Mouse (Mus musculus) fat pad, adult 2 months (tissue): Measurements from ENCODE around the gene 1700001O22Rik.

ENCODE experiments used
- DNase-seq: peaks from one replicate; pipeline ENCODE4 v3.0.0-alpha.2; 2011; ENCODE audit warnings: low read depth, low spot score; ENCODE audit errors: extremely low read depth

Gene 1700001O22Rik

DNA sequence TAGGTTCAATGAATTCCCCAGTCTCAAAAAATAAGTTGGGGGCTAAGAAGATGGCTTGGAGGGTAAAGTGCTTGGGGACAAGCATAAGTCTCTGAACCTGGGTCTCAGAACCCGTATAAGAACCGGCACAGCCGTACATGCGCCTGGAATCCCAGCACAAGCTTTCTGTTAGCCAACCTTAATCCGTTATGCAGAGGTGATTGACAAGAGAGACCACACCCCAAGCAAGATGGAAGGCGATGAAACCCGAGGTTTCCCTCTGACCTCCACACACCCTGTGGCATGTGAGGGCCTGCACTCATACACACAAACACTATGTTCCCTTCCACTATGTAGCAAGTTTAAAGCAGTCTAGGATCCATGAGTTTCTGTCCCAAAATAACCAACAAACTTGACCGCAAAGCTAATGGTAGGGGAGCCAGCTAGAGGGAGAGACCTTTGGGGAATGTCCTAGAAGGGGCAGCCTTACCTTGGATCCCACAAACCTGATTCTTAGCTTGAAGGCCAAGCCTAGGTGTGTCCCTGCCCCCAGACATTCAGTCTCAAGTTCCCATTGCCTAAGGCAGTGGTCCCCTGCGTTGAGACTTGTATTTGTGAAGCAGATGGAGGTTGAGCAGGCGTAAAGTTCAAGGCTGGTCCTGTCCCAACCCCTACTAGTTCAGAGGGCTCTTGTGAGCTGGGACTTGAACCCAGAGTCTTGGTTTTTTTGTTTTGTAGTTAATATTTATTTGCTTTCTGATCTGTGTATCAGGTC lies 46.3 kb downstream of the 1700001O22Rik start:
- DNase-seq = no peak

DNA sequence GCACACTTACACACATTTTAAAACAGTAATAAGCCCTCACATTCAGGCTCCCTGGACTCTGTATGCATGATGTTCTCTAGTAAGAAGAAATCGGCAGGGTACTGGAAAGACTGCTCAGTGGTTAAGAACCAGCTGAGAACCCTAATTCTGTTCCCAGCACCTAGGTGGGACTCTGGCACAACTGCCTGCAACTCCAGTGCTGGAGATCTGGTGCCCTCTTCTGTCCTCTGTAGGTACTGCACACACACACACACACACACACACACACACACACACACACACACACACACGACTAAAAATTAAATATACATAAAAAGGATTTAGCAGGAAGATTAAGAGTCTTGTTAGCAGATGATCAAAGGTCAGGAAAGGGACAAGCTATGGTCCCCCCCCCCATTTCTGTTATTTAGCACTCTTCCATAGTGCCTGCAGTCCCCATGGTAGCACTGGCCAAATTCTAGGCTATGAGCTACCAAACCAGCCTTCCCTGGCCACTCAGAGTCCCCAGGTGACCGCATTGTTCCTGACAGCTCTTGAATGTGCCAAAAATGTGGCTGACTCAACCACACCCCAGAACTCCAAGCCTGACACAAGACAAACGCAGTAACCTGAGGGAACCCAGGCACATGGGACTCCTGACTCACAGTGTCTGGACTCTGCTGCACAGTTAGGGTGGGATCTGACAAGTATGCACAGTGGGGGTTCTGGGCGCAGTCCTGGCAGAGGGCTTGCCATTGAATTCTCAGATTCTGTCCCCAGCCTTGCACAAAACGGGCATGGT lies 47.3 kb downstream of the 1700001O22Rik start:
- DNase-seq = no peak

DNA sequence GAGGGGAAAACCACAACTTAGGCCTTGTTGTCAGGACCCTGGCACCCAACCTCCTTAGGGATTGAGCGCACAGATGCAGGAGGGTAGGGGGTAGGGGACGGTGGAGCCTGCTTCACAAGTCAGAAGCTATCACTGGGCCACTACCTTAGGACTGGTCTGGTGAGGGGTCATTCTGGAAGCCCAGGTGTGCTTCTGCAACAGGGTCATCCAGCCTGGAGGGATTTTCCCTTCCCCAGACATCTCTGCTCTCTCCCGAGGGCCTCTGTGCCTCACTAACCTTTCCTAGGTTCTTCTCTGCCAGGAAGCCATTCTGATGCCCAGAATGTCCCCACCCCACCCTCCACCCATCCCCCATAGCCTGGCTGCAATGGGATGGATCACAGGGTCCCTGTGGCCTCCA lies 48.6 kb downstream of the 1700001O22Rik start:
- no peak for DNase-seq

DNA sequence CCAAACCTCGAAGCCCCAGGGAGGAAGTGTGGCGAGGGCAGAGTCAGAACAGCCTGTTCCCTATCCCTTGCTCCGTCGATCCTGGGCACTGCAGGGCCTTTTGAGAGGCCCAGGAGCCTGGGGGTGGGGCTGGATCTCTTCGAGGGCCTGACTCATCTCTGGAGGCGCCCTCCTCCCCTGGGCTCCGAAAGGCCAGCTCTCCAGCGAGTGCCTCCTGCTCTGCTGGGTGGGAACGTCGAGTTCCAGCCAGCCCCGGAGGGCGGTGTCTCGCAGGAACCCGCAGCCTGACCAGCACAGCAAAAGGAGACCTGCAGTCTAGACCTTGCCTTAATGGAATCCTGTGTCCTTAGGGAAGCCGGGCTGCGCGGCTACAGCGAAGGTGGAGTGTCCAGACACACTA lies 50.2 kb downstream of the 1700001O22Rik start:
- no peak for DNase-seq

DNA sequence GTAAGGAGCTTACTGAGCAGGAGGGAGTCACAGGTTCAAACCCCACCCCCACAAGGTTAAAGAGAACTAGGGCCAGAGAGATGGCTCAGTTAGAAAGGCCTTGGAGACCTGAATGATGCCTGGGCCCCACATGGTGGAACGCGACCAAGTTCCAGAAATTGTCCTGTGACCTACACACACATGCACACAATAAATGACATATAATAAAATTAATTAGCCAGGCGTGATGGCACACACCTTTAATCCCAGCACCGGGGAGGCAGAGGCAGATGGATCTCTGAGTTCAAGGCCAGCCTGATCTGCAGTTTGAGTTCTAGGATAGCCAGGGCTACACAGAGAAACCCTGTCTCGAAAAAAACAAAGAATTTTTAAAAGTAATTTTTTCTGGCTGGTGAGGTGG lies 51.0 kb downstream of the 1700001O22Rik start:
- DNase-seq = no peak

DNA sequence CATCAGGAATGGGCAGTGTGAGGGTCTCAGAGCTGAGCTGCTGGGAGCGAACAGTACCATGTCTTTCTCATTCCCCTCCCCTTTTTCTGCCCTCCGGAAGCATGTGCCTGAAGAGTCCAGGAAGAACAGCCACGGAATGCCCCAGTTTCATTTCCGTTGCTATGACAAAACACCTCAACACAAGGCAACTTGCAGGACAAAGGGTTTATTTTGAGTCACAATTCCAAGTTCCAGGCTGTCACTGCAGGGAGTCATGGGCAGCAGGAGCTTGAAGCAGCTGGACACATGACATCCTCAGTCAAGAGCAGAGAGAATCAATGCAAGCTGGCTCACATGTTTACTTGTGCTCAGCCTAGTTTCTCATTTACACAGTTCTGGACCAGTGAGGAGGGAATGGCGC lies 53.4 kb downstream of the 1700001O22Rik start:
- DNase-seq = no peak

DNA sequence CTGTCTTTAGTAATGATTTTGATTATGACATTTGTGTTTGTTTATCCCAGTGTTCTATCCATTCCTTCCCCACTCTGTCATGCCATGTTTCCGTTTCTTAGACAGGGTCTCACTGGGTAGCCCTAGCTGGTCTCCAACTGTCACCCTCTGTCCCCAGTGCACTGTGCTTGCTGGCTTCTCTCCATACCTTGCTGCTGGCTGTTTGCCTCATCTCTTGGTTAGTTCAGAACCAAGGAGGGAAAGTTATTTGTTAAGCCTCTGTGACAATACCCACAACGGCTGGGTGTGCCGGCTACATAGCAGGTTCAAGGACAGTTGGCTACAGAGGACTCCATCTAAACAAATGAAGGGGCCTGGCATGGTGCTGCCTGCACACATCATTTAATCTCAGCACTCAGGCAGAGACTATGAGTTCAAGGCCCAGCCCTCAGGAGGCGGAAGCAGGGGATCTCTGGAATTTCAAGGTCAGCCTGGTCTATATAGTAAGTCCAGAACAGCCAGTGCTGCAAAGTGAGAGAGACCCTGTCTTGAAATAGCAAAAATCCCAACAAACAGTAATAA lies 55.8 kb downstream of the 1700001O22Rik start:
- no peak for DNase-seq
